Mouse (Mus musculus): ENCODE measurements at regions not wholly inside any gene's neighbourhood (a gene's known extent, or its start where the extent isn't known, plus 50 kb on each side); places are given as distances from the start of the nearest gene placed in this dataset.

- TF ChIP-seq CTCF (IDR thresholded peaks at IDR 0.05; ENCODE audit: insufficient read depth, low read length) (no peak), POLR2A (IDR thresholded peaks at IDR 0.05; ENCODE audit: borderline replicate concordance, extremely low read depth, low read depth, low read length) (no peak)
Measured at GRCm38 (mm10) chr15:60566267-60566666, 287.3 kb downstream of the Fam84b start.

Measured in lung, adult 2 months (tissue).